Mouse (Mus musculus) hindbrain, embryonic 12.5 days (tissue): ENCODE measurements around the gene Arpc5l. TPM values are rescaled to one million over a fixed set of nuclear protein-coding genes. Genes with fewer than 3 reads are reported as not detected.
"Not testable (repeated sequence)": the region's sequence is repeated elsewhere in the genome, so short reads cannot be mapped to it uniquely, and the experiment has no call there.

ENCODE experiments used
- ATAC-seq: fragments of 200-750 bp; cut with Nextera tagmentation; 2 replicates; pipeline ENCODE4 v1.8.0; 2017; ENCODE audit warnings: moderate TSS enrichment; ENCODE audit not compliant: low FRiP score
- H3K27ac ChIP-seq: fragments of 300-500 bp; sonication (generic); 2 replicates; pipeline ENCODE4 v1.5.1; 2016; ENCODE audit warnings: mild to moderate bottlenecking
- H3K27me3 ChIP-seq: fragments of 300-500 bp; sonication (generic); 2 replicates; pipeline ENCODE4 v1.6.1; 2016; ENCODE audit warnings: mild to moderate bottlenecking
- H3K36me3 ChIP-seq: fragments of 300-500 bp; sonication (generic); 2 replicates; pipeline ENCODE4 v1.6.1; 2016; ENCODE audit warnings: mild to moderate bottlenecking
- H3K4me1 ChIP-seq: fragments of 300-500 bp; sonication (generic); 2 replicates; pipeline ENCODE4 v1.6.1; 2016
- H3K4me2 ChIP-seq: fragments of 300-500 bp; sonication (generic); replicated peaks from 2 replicates; pipeline ENCODE4 v1.6.1; 2016; ENCODE audit warnings: mild to moderate bottlenecking
- H3K4me3 ChIP-seq: fragments of 300-500 bp; sonication (generic); 2 replicates; pipeline ENCODE4 v1.5.1; 2016; ENCODE audit warnings: mild to moderate bottlenecking
- H3K9ac ChIP-seq: fragments of 300-500 bp; sonication (generic); 2 replicates; pipeline ENCODE4 v1.6.1; 2016; ENCODE audit warnings: mild to moderate bottlenecking, moderate library complexity
- H3K9me3 ChIP-seq: fragments of 300-500 bp; sonication (generic); replicated peaks from 2 replicates; pipeline ENCODE4 v1.6.1; 2016; ENCODE audit warnings: mild to moderate bottlenecking
- WGBS: fragments of 180-500 bp; shearing (Covaris S2); methylation state at CpG from one replicate; pipeline ENCODE4 v1.1.7; 2016; 5-methylcytosine and 5-hydroxymethylcytosine counted together
- polyA plus RNA-seq: library from polyadenylated mRNA; unstranded; fragments of >200 nt; fragmentation: Nextera tagmentation; extraction: Ambion mirVana; gene quantifications from 2 replicates; pipeline ENCODE4 v1.2.1, GENCODE M21; 2016

The Arpc5l gene
- polyA plus RNA-seq, 1 experiment from 2014 or later, result 129 TPM

DNA sequence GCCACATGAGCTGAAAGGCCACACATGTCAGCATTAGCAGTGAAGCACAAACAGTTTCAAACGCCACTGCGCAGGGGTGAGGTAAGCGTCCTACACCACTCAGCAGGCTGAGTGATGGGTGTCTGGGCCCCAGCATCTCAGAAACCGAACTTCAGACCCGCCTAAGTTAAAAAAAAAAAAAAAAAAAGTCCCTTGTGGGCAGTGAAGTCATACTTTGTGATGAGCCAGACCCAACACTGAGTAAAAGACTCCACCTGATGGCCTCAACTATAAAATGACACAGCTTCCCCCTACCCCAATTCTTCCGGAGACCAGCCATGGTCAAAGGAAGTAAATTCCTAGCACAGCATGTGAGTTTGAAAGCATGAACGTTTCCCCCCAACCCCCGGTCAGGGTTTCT, 2.0 kb upstream of the Arpc5l start:
- Histone ChIP-seq H3K27me3 (no peaks in the 10 kb centered on the region), H3K27ac (no peak overlapping the region), H3K9me3 (no peaks in the 10 kb centered on the region), H3K36me3 (peaks cover 44% of the 10 kb centered on the region), H3K4me2 (peak overlapping the region; percentile 81), H3K9ac (peak overlapping the region; percentile 94), H3K4me3 (peak overlapping the region; percentile 76), H3K4me1 (peaks cover 36% of the 10 kb centered on the region)
- 54% methylated on average over 8 of the region's 8 CpGs for WGBS
- no peak for ATAC-seq

DNA sequence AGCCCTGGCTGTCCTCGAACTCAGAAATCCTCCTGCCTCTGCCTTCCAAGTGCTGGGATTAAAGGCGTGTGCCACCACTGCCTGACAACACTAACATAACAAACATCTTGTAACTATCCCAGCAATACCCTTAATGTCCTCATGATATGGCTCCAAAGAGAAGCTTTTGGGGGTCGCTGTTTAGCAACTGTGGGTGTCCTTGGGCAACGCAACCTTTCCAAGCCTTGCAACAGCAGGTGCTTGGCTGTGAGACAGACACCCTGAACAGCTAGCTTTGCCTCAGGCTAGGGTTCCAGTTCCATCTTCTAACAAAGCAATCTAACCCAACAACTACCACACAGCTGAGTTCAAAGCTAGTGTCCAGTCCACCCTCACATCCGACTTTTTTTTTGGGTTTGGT, 1.6 kb upstream of the Arpc5l start:
- peaks cover 34% of the 10 kb centered on the region for H3K4me1 ChIP-seq
- H3K27ac ChIP-seq, result no peak overlapping the region
- H3K9me3 ChIP-seq, result no peaks in the 10 kb centered on the region
- H3K36me3 ChIP-seq, result peaks cover 44% of the 10 kb centered on the region
- 71% methylated on average over 5 of the region's 5 CpGs for WGBS
- no peaks in the 10 kb centered on the region for H3K27me3 ChIP-seq
- H3K9ac ChIP-seq, result peak overlapping the region; percentile 94
- H3K4me3 ChIP-seq, result peak overlapping the region; percentile 76
- ATAC-seq, result no peak
- H3K4me2 ChIP-seq, result peak overlapping the region; percentile 81

DNA sequence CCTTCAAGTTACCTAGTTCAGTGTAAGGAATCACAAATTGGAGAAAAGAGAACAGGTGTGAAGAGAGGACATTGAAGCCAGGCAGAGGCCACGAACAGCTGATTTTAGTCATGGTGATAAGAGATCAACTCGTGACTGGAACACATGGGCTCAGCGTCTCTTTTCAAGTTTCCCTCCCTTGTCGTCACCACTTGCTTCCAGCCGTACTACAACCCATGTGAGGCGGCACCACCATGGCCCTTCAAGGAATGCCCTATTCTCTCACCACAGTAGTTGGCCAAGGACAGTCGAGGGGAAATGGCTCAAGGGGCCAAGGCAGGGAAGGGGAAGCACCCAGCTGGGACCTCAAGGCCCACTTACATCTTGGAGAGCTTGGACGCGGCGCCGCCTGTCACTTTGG, 776 bp upstream of the Arpc5l start:
- WGBS, result 2% methylated on average over 11 of the region's 11 CpGs
- peak overlapping the region; percentile 91; the same call in 1 of the 2 replicates for H3K27ac ChIP-seq
- peak overlapping the region; percentile 76 for H3K4me3 ChIP-seq
- peaks cover 43% of the 10 kb centered on the region for H3K36me3 ChIP-seq
- no peaks in the 10 kb centered on the region for H3K9me3 ChIP-seq
- peak overlapping the region; percentile 94 for H3K9ac ChIP-seq
- peak overlapping the region; percentile 81 for H3K4me2 ChIP-seq
- no peaks in the 10 kb centered on the region for H3K27me3 ChIP-seq
- 0 out of 2 replicates have a peak, but pooled peaks have one; percentile 4 for ATAC-seq
- H3K4me1 ChIP-seq, result peaks cover 42% of the 10 kb centered on the region

DNA sequence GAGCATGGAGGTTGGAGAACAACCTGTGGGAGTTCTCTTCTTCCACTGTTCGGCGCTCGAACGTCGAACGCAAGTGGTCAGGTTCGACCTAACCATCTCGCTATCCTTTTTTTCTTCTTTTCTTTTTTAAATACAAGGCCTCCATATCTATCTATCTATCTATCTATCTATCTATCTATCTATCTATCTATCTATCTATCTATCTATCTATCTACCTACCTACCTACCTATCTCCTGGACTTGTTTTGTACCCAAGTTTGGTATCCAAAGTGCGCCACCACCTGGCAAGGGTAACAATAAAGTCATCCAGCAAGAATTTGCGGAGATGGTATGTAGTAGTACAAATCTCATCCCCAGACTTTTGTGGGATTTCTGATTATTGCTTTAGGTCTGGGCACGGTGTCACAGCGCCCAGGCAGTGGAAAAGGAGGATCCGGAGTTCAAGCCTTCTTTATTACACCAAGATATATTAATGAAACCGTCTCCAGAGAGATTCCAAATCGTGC, 479 bp downstream of the Arpc5l start, which contains the start of gene Rpl35:
TSS of gene Rpl35 (minus strand) at position 51 of the 506 bp plus-strand sequence.
- no peak for ATAC-seq
- Histone ChIP-seq H3K27ac (peak within 1 kb of the TSS; percentile 91), H3K9me3 (no peaks in the 10 kb centered on the region), H3K4me2 (peak within 1 kb of the TSS; percentile 81), H3K4me1 (peaks cover 49% of the 10 kb centered on the region), H3K4me3 (peak within 1 kb of the TSS; percentile 76), H3K9ac (peak within 1 kb of the TSS; percentile 94), H3K36me3 (peaks cover 31% of the 10 kb centered on the region), H3K27me3 (no peaks in the 10 kb centered on the region)
- WGBS, result 13% methylated on average over 15 of the region's 15 CpGs

DNA sequence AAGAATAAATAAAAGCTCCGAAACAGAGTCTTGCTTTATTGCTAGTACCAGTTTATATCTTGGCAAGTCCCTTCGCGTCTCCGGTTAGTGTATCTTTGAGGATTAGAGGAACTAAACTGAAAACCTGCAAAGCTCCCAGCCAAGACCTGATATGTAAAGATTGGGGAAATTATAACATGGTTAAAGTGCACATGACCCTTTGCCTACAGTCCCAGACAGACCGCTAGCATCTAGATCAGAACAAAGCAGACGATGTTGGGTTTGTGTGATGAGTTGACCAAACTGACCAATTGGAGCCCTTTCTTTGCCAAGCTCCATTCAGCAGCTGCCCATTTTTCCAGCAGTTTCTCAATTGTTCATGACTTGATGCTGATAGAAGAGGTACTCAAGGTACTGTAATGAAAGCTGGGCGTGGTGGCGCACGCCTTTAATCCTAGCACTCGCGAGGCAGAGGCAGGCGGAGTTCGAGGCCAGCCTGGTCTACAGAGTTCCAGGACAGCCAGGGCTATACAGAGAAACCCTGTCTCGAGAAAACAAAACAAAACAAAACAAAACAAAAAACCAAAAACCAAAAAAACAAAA, 1.1 kb downstream of the Arpc5l start:
- no peaks in the 10 kb centered on the region for H3K27me3 ChIP-seq
- no peak overlapping the region for H3K27ac ChIP-seq
- no peak for ATAC-seq
- peak overlapping the region; percentile 81 for H3K4me2 ChIP-seq
- WGBS, result 91% methylated on average over 14 of the region's 14 CpGs
- peaks cover 24% of the 10 kb centered on the region for H3K36me3 ChIP-seq
- H3K9me3 ChIP-seq, result no peaks in the 10 kb centered on the region
- peaks cover 54% of the 10 kb centered on the region for H3K4me1 ChIP-seq
- peak overlapping the region; percentile 76 for H3K4me3 ChIP-seq
- no peak overlapping the region for H3K9ac ChIP-seq

DNA sequence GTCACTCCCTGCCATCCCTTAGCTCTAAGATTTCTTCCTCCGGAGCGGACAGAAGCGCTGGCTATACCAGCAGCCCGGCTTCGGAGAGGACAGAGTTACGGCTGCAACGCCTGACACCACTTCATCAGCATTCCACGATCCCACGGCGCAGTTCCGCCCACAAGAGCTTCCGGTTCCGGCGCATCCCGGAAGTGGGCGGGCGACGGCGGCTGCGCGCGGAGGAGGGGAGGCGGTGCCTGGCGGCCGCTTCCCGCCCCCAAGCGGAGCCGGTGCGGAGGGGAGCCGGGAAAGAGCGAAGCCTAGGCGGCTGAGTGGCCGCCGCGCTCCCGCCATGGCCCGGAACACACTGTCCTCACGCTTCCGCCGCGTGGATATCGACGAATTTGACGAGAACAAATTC, 2.7 kb downstream of the Arpc5l start:
- Histone ChIP-seq H3K9me3 (no peaks in the 10 kb centered on the region), H3K27me3 (no peaks in the 10 kb centered on the region), H3K4me2 (peak overlapping the region; percentile 86), H3K27ac (peak overlapping the region; percentile 91), H3K9ac (peak overlapping the region; percentile 94), H3K4me1 (peaks cover 50% of the 10 kb centered on the region), H3K4me3 (peak overlapping the region; percentile 89), H3K36me3 (peaks cover 14% of the 10 kb centered on the region)
- peak; percentile 89 for ATAC-seq
- WGBS, result under 1% methylated on average over 43 of the region's 44 CpGs

DNA sequence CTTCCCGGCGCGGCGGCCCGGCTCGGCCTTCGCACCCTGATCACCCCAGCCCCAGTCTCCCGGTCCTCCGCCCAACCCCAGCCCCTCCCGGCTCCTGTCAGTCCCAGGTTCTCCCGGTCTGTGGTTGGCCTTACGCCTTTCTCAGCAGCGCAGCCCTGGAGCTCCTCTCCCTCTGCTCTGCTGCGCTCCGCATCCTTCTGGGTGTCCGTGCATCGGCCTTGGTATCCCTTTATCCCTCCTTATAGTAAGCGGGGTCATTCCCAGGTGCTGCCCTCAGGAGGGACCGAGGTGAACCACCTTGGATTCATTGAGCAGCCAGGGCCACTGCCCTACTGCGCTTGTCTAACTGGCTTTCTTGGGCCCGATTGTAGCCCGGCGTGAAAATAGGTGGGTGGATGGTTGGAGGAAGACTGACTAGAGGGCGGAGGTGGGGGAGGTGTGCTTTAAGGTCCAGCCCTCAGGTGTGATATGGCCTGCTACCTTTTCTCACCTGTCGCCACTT, 3.3 kb downstream of the Arpc5l start:
- Histone ChIP-seq H3K9ac (peak overlapping the region; percentile 94), H3K27me3 (no peaks in the 10 kb centered on the region), H3K9me3 (no peaks in the 10 kb centered on the region), H3K4me3 (peak overlapping the region; percentile 89), H3K4me1 (peaks cover 45% of the 10 kb centered on the region), H3K4me2 (peak overlapping the region; percentile 86), H3K36me3 (peaks cover 14% of the 10 kb centered on the region), H3K27ac (peak overlapping the region; percentile 91)
- ATAC-seq, result peak; percentile 60
- WGBS, result under 1% methylated on average over 25 of the region's 25 CpGs

DNA sequence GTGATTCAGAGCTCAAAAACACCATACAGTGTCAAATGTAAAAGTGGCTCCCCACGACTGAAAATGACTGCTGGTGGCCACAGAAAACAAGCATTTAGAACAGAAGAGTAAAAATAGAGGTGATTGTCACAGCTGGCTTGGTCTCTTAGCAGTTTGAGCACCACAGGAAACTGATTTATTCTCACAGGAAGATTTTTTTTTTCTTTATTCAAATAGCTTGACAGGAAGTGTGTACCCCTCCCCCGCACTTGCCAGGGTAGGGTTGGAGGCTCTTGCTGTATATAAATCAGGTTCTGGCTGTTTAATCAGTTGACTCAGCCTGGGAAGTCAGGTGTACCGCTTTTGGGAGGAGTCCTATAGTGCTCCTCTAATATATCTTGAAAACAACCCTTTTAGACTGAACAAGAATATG, 3.8 kb downstream of the Arpc5l start:
- Histone ChIP-seq H3K36me3 (peaks cover 17% of the 10 kb centered on the region; the same call in 1 of the 2 replicates), H3K27ac (0 out of 2 replicates have a peak overlapping the region, but pooled peaks have one; percentile 91), H3K9ac (peak overlapping the region; percentile 94), H3K4me2 (peak overlapping the region; percentile 86), H3K27me3 (no peaks in the 10 kb centered on the region), H3K9me3 (no peaks in the 10 kb centered on the region), H3K4me1 (peaks cover 39% of the 10 kb centered on the region), H3K4me3 (peak overlapping the region; percentile 89)
- no peak for ATAC-seq
- 40% methylated on average over 3 of the region's 3 CpGs for WGBS

DNA sequence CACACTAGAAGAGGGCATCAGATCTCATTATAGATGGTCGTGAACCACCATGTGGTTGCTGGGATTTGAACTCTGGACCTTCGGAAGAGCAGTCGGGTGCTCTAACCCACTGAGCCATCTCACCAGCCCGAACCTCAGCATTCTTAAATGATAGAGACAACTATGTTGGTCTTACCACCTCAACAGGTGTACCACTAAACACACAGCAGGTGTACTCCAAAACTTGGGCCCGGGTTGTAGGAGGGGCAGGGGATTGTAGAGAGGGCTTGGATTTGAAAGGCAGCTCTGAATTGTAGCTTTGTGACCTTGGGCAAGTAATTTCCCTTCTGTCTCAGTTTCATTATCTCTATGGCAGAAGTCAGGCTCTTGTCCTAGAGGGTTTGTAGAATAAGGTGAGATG, 5.0 kb downstream of the Arpc5l start:
- not testable (repeated sequence) for H3K4me3 ChIP-seq, H3K27ac ChIP-seq, ATAC-seq, H3K9me3 ChIP-seq, H3K9ac ChIP-seq, H3K4me2 ChIP-seq, H3K27me3 ChIP-seq
- Histone ChIP-seq H3K36me3 (peaks cover 28% of the 10 kb centered on the region), H3K4me1 (peaks cover 35% of the 10 kb centered on the region)
- 94% methylated on average over 5 of the region's 5 CpGs for WGBS

DNA sequence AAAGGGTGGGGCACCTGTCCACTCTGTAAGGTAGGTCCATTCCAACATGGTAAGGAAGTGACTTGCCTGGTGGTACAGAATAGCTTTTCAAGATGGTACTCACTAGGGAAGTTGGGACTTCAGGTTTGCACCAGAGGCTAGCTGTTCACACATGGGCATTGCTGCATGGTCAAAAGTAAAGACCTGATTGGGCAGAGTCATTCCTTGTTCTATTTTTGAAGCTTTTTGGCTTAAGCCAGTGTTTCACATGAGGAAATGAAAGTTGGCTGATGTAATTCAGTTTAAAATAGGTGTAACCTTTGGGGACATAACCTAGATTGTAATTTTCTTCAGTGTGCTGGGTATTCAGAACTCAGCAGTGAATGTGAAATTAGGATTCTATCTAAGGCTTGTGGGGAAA, 6.1 kb downstream of the Arpc5l start:
- Histone ChIP-seq H3K27me3 (no peaks in the 10 kb centered on the region), H3K27ac (no peak overlapping the region), H3K4me1 (peaks cover 29% of the 10 kb centered on the region), H3K4me3 (no peak overlapping the region), H3K9ac (no peak overlapping the region), H3K36me3 (peaks cover 38% of the 10 kb centered on the region), H3K9me3 (no peaks in the 10 kb centered on the region), H3K4me2 (no peak overlapping the region)
- ATAC-seq, result no peak

DNA sequence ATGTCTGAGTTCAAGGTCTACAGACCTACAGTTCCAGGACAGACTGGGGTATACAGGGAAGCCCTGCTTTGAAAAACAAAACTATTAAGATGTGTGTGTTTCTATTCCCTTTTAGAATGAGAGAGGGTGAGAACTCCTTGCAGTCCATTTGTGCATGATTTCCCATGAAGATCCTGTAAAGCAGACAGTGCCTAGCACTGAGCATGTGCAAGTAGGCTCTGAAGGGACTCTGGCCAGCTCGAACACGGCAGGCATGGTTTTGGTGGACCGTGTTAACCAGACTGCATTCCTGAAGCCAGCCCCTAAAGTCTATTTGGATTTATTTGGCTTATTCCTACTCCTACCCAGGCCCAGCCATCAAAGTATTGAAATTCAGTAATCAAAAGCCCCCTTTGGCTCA, 6.8 kb downstream of the Arpc5l start:
- no peaks in the 10 kb centered on the region for H3K9me3 ChIP-seq

DNA sequence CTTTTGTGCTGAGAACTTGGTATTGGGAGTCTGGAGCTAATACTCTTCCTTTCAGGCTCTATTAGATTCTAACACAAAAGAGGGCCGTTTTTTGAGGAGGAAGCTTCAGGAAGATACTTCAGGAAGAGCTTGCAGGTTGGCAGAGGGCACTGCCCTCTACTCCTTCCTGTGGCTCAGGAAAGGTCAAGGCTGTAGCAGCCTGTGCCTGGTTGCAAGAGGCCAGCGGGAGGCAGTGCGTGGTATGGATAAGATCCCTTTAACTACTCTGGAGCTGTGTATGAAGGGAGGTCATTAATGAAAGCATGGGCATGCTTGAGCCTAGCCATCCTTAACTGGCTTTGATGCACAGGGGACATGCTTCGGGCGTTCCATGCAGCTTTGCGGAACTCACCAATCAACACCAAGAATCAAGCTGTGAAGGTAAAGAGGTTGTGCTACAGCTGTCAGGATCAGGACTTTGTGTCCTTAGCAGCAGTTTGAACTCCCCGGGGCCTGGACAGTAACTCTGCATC, 7.7 kb downstream of the Arpc5l start:
- Histone ChIP-seq H3K9me3 (no peaks in the 10 kb centered on the region), H3K27ac (no peak overlapping the region), H3K9ac (no peak overlapping the region), H3K36me3 (peaks cover 43% of the 10 kb centered on the region), H3K27me3 (no peaks in the 10 kb centered on the region), H3K4me1 (peaks cover 20% of the 10 kb centered on the region), H3K4me3 (no peak overlapping the region), H3K4me2 (no peak overlapping the region)
- no peak for ATAC-seq
- WGBS, result 89% methylated on average over 7 of the region's 7 CpGs

More for the DNA sequence above, 6.8 kb downstream of the Arpc5l start:
- Histone ChIP-seq H3K4me3 (no peak overlapping the region), H3K4me2 (no peak overlapping the region), H3K4me1 (peaks cover 24% of the 10 kb centered on the region), H3K27ac (no peak overlapping the region), H3K9ac (no peak overlapping the region), H3K27me3 (no peaks in the 10 kb centered on the region), H3K36me3 (peaks cover 43% of the 10 kb centered on the region)
- ATAC-seq, result no peak
- WGBS, result 86% methylated on average over 3 of the region's 3 CpGs
